In genomic region chr1:90060599-90060998, GRCm38 (mm10) we compare ENCODE assay signal across 8 mouse cellular contexts. TPM values are rescaled to one million over a fixed set of nuclear protein-coding genes. Genes with fewer than 3 reads are reported as not detected.
A peak's percentile ranks its signal among the peaks of the same experiment; 100 is the strongest.
DNase-seq lines count a peak whose midpoint lies in the region; ATAC-seq and TF ChIP-seq lines count a peak whose summit lies in the region.

No protein-coding gene starts in this region.

- peak; percentile 3 for TF ChIP-seq CTCF in C2C12 (IDR thresholded peaks at IDR 0.05; ENCODE audit: control insufficient read depth, insufficient read depth, insufficient read length)
- TF ChIP-seq CTCF in liver, embryonic 14.5 days (IDR thresholded peaks at IDR 0.05; ENCODE audit: low read depth): peak; percentile 54

- H3K79me2 ChIP-seq in C2C12 (ENCODE audit: control insufficient read depth, insufficient read depth): no peaks in the 10 kb centered on the region

- H3K27ac ChIP-seq in liver, embryonic 14.5 days: no peak overlapping the region

- DNase-seq in R1 (ENCODE audit: low read depth, low spot score): peak; percentile 60
- DNase-seq in cerebellum, postnatal 4 days (ENCODE audit: low spot score in 2 of 2): peak; percentile 38 to 66
- DNase-seq in gastrocnemius, adult 8-10 months (ENCODE audit: low spot score in 2 of 2): peak; percentile 24 to 50
- DNase-seq in kidney, postnatal 14 days: peak; percentile 77
- DNase-seq in liver, embryonic 14.5 days (ENCODE audit: low read depth in 3 of 3, low spot score in 3 of 3): peak in 1 of 3 experiments; percentile 9
- DNase-seq in ovary, postnatal 14 days (ENCODE audit: low spot score): peak; percentile 42
- no peak for DNase-seq in thymus, adult 18-20 months

- WGBS in liver, embryonic 14.5 days (ENCODE audit: insufficient replicate concordance): 26% methylated on average over 7 of the region's 7 CpGs

- H3K36me3 ChIP-seq in C2C12 (ENCODE audit: control insufficient read depth, insufficient read depth): no peaks in the 10 kb centered on the region
- H3K36me3 ChIP-seq in liver, embryonic 14.5 days (replicated peaks; ENCODE audit: control insufficient read depth, insufficient read depth, low read depth): no peaks in the 10 kb centered on the region

- no peak for TF ChIP-seq EP300 in liver, embryonic 14.5 days (IDR thresholded peaks at IDR 0.05; ENCODE audit: low read depth)

- H3K9me3 ChIP-seq in liver, embryonic 14.5 days (ENCODE audit: control insufficient read depth, low read length): no peaks in the 10 kb centered on the region

- no peaks in the 10 kb centered on the region for H3K4me1 ChIP-seq in liver, embryonic 14.5 days (replicated peaks; ENCODE audit: control insufficient read depth in 2 of 2, insufficient read depth in 2 of 2, low read length in 1 of 2)

- no peaks in the 10 kb centered on the region for H3K79me3 ChIP-seq in C2C12 (ENCODE audit: low read depth)

- H3ac ChIP-seq in C2C12 (ENCODE audit: control insufficient read depth, insufficient read length, low read depth): no peak overlapping the region

- no peak for ATAC-seq in liver, embryonic 14.5 days (ENCODE audit: insufficient read depth)

- H3K4me2 ChIP-seq in liver, embryonic 14.5 days (ENCODE audit: low read depth): no peak overlapping the region

- no peak overlapping the region for H3K9ac ChIP-seq in liver, embryonic 14.5 days (replicated peaks)

- H3K27me3 ChIP-seq in C2C12 (ENCODE audit: control insufficient read depth, insufficient read depth, insufficient read length): no peaks in the 10 kb centered on the region
- H3K27me3 ChIP-seq in liver, embryonic 14.5 days (ENCODE audit: control insufficient read depth, insufficient read depth, low read length): no peaks in the 10 kb centered on the region

- H3K4me3 ChIP-seq in C2C12 (ENCODE audit: insufficient read depth, poor library complexity, severe bottlenecking): no peak overlapping the region
- no peak overlapping the region for H3K4me3 ChIP-seq in liver, embryonic 14.5 days (ENCODE audit: insufficient read depth in 1 of 2, low read depth in 2 of 2, low read length in 2 of 2)

TF ChIP-seq in C2C12, 6 proteins besides CTCF, POLR2A, EP300 and RAD21:
- TF ChIP-seq FOSL1 (IDR thresholded peaks at IDR 0.05; ENCODE audit: insufficient read depth, low read length, poor library complexity, severe bottlenecking) (no peak), MAX (IDR thresholded peaks at IDR 0.05) (no peak), MYOG (IDR thresholded peaks at IDR 0.05; ENCODE audit: control insufficient read depth, extremely low read depth, insufficient read length) (no peak), CEBPB (IDR thresholded peaks at IDR 0.05; ENCODE audit: low read depth) (no peak), MYOD1 (IDR thresholded peaks at IDR 0.05; ENCODE audit: control insufficient read depth, insufficient read length, low read depth) (no peak), USF1 (IDR thresholded peaks at IDR 0.05; ENCODE audit: low read depth) (no peak)

RNA-seq across cellular contexts. Expression of gene Asb18, which starts 46.1 kb away (rescaled TPM):
- polyA plus RNA-seq in C2C12 (2012; fragmentation: generic; extraction: Trizol): not detected
- 10 to 100 TPM; 20.8 to 25.7 (median 24.0) TPM for total RNA-seq in gastrocnemius, adult 8-10 months (2022)
- not detected in 2 replicates for polyA plus RNA-seq in liver, embryonic 14.5 days (2012; rRNA removed)
- polyA plus RNA-seq in liver, embryonic 14.5 days (2014; fragmentation: Nextera tagmentation; extraction: Ambion mirVana): not detected in 2 replicates

Comparison
In these comparisons a context has a peak if more than half of its experiments do, and no peak if none do; other contexts are left out.
1. DNase-seq: peak in R1 (single experiment), cerebellum, postnatal 4 days (2 of 2), gastrocnemius, adult 8-10 months (2 of 2), kidney, postnatal 14 days (single experiment) and ovary, postnatal 14 days (single experiment); none in thymus, adult 18-20 months (0 of 2).